Mouse (Mus musculus): ENCODE data around the gene Rasal2.

GRCm38 (mm10) chr1:157346661-157347060, 65.7 kb downstream of the Rasal2 start:
- no peak for TF ChIP-seq CTCF (IDR thresholded peaks at IDR 0.05; ENCODE audit: control insufficient read depth, insufficient read depth, insufficient replicate concordance, low read depth, low read length)
- no peak for TF ChIP-seq POLR2A (IDR thresholded peaks at IDR 0.05; ENCODE audit: control insufficient read depth, low read depth, low read length)
